Comparison of ENCODE assay signal across 27 mouse cellular contexts in the genomic region with DNA sequence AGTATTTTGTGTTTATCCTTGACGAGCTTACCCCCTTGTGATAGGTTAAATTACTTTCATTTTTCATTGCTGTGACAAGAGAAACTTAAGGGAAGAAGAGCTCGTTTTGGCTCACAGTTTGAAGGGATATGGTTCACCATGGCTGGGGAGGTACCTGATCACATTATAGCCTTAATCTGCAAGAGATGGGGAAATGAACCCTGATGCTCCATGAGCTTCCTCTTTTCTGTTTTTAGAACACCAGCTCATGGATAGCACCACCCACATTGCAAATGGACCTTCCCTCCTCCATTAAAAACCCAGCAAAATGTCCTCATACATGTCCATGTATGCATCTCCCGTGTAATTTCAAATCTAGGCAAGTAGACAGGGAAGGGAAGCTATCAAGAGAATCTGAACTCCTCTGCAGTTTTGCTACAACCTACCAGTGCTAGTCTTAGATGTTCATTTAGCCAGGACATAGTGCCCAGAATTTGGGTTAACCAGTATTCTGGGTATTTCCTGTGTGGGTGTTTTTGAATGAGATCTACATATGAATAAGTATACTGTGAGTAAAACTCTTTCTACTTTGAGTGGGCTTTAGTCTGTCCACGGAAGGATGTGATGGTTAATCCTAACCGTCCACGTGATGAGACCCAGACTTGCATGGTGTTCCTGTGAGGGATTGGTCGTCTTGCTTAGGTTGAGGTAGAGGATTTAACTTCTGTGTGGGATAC.
DNase-seq lines count a peak whose midpoint lies in the region; ATAC-seq and TF ChIP-seq lines count a peak whose summit lies in the region.
"Had no signal": no experiment of that assay in that cellular context is flagged by ENCODE, and none has a peak within 500 bp of the region (broad histone marks: within the 10 kb centered on the region; RNA-seq: fewer than 3 reads in every experiment).

No protein-coding gene starts in this region.

- TF ChIP-seq CTCF in lung, adult 2 months (IDR thresholded peaks at IDR 0.05; ENCODE audit: insufficient read depth, low read length), result no peak

- H3K4me3 ChIP-seq in lung, adult 2 months (replicated peaks; ENCODE audit: extremely low read depth, low read depth, low read length), result no peak overlapping the region
- H3K4me3 ChIP-seq: embryonic facial prominence, embryonic 10.5 days; embryonic facial prominence, embryonic 13.5 days; forebrain, embryonic 10.5 days; forebrain, embryonic 13.5 days; heart, embryonic 12.5 days; heart, embryonic 15.5 days; intestine, embryonic 15.5 days had no signal

- 77% methylated on average over 7 of the region's 7 CpGs for WGBS in lung, adult 2 months

- ATAC-seq in activated CD4-positive, CD25-positive, alpha-beta regulatory T cell, adult 4 months, result peak; percentile 63
- ATAC-seq in megakaryocyte progenitor cell, adult 5-6 weeks (replicated peaks; ENCODE audit: poor library complexity), result peak; percentile 68
- ATAC-seq: forebrain, embryonic 13.5 days; forebrain, embryonic 16.5 days; hindbrain, postnatal 0 days; intestine, embryonic 15.5 days had no signal

- peak; percentile 22 for DNase-seq in CD4-positive, CD25-positive, alpha-beta regulatory T cell, adult 2 months (ENCODE audit: low read depth, low spot score)
- DNase-seq in induced T-regulatory cell, adult 2 months (ENCODE audit: low read depth), result peak; percentile 38
- no peak for DNase-seq in lung, adult 2 months
- no peak for DNase-seq in layer of hippocampus, postnatal 10 days (ENCODE audit: low spot score in 2 of 2)
- DNase-seq in retina, postnatal 1 day, result no peak
- DNase-seq: adrenal gland, postnatal 10 days; adrenal gland, postnatal 36 days; cerebellum, adult 2 months; cerebellum, adult 9-11 months; cerebellum, postnatal 25 days; embryo, embryonic 11 days; gastrocnemius, postnatal 10 days; gastrocnemius, postnatal 36 days; heart, adult 11 months; heart, postnatal 10 days; heart, postnatal 4 days had no signal

- TF ChIP-seq POLR2A in lung, adult 2 months (IDR thresholded peaks at IDR 0.05; ENCODE audit: borderline replicate concordance, extremely low read depth, low read depth, low read length), result no peak

- no peaks in the 10 kb centered on the region for H3K4me1 ChIP-seq in lung, adult 2 months (ENCODE audit: control insufficient read depth, insufficient read depth, low read length)
- H3K4me1 ChIP-seq: embryonic facial prominence, embryonic 13.5 days; forebrain, embryonic 13.5 days; heart, embryonic 12.5 days; heart, embryonic 15.5 days; intestine, embryonic 15.5 days had no signal

Comparison
In these comparisons a context has a peak if more than half of its experiments do, and no peak if none do; other contexts are left out.
1. DNase-seq: peak in CD4-positive, CD25-positive, alpha-beta regulatory T cell, adult 2 months (single experiment) and induced T-regulatory cell, adult 2 months (single experiment); none in lung, adult 2 months (single experiment), layer of hippocampus, postnatal 10 days (0 of 2) and retina, postnatal 1 day (single experiment).